Mouse (Mus musculus) limb, embryonic 11.5 days (tissue): ENCODE measurements around the gene Garnl3. TPM values are rescaled to one million over a fixed set of nuclear protein-coding genes. Genes with fewer than 3 reads are reported as not detected.

Experiments used
- ATAC-seq: fragments of 200-750 bp; cut with Nextera tagmentation; 2 replicates; pipeline ENCODE4 v1.8.0; 2017; ENCODE audit warnings: low read depth; ENCODE audit not compliant: insufficient number of reproducible peaks, low FRiP score, low TSS enrichment
- DNase-seq: peaks from one replicate; pipeline ENCODE4 v3.0.0-alpha.2; 2015; ENCODE audit warnings: low spot score
- H3K27ac ChIP-seq: fragments of 300-500 bp; sonication (generic); replicated peaks from 2 replicates; pipeline ENCODE4 v1.5.1; 2014; ENCODE audit warnings: low read depth, mild to moderate bottlenecking, low read length
- H3K27me3 ChIP-seq: fragments of 300-500 bp; sonication (generic); 2 replicates; pipeline ENCODE4 v1.6.1; 2014; ENCODE audit warnings: mild to moderate bottlenecking, low read length, mixed read lengths; ENCODE audit not compliant: control insufficient read depth, insufficient read depth
- H3K36me3 ChIP-seq: fragments of 300-500 bp; sonication (generic); 2 replicates; pipeline ENCODE4 v1.6.1; 2014; ENCODE audit warnings: mild to moderate bottlenecking, low read length, moderate library complexity, mixed read lengths; ENCODE audit not compliant: control insufficient read depth, insufficient read depth
- H3K4me1 ChIP-seq: fragments of 300-500 bp; sonication (generic); 2 replicates; pipeline ENCODE4 v1.6.1; 2014; ENCODE audit warnings: low read length, mixed read lengths; ENCODE audit not compliant: control insufficient read depth, insufficient read depth
- H3K4me2 ChIP-seq: fragments of 300-500 bp; sonication (generic); 2 replicates; pipeline ENCODE4 v1.6.1; 2014; ENCODE audit warnings: low read depth, mild to moderate bottlenecking, moderate library complexity; ENCODE audit not compliant: severe bottlenecking
- H3K4me3 ChIP-seq: fragments of 300-500 bp; sonication (generic); 2 replicates; pipeline ENCODE4 v1.5.1; 2014; ENCODE audit warnings: low read depth, low read length
- H3K9ac ChIP-seq: fragments of 300-500 bp; sonication (generic); 2 replicates; pipeline ENCODE4 v1.6.1; 2014; ENCODE audit warnings: mild to moderate bottlenecking, low read length
- H3K9me3 ChIP-seq: fragments of 300-500 bp; sonication (generic); 2 replicates; pipeline ENCODE4 v1.6.1; 2016; ENCODE audit warnings: low read length; ENCODE audit not compliant: control insufficient read depth
- WGBS: fragments of 180-500 bp; shearing (Covaris S2); extraction: QIAGEN DNeasy Blood & Tissue Kit; methylation state at CpG from one replicate; pipeline ENCODE4 v1.1.7; 2014; 5-methylcytosine and 5-hydroxymethylcytosine counted together
- polyA plus RNA-seq: library from polyadenylated mRNA; unstranded; fragments of >200 nt; fragmentation: Nextera tagmentation; extraction: Ambion mirVana; gene quantifications from 2 replicates; pipeline ENCODE4 v1.2.1, GENCODE M21; 2014

Gene Garnl3
- polyA plus RNA-seq, 1 experiment from 2014 or later = 10.4 TPM

GRCm38 (mm10) chr2:33138491-33138890, 7.0 kb upstream of the Garnl3 start:
- no peaks in the 10 kb centered on the region for H3K9me3 ChIP-seq
- H3K27ac ChIP-seq = no peak overlapping the region
- H3K4me2 ChIP-seq = no peak overlapping the region
- 81% methylated on average over 2 of the region's 2 CpGs for WGBS
- H3K36me3 ChIP-seq = no peaks in the 10 kb centered on the region
- H3K4me3 ChIP-seq = no peak overlapping the region
- H3K27me3 ChIP-seq = no peaks in the 10 kb centered on the region
- no peaks in the 10 kb centered on the region for H3K4me1 ChIP-seq
- no peak overlapping the region for H3K9ac ChIP-seq
- DNase-seq (no peak), ATAC-seq (no peak)

DNA sequence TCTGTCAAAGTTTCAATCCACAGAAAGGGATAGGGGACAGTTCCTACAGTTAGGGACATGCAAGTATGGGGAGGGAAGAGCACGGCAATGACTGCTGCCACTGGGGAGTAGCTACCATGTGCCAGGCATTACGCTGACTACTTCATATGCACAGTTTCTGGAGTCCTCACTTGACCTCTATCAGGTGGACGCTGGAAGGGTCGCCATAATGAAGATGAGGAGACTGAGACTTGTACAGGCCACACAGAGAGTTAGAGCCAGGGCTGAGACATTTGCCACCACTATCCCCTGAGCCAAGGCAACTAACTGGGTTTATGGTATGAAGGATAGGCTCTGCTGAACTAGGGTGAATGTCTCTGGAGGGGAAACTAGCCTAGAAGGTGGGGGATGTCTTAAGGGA, 6.3 kb upstream of the Garnl3 start:
- no peak overlapping the region for H3K4me2 ChIP-seq
- H3K27me3 ChIP-seq = peaks cover 3% of the 10 kb centered on the region
- no peaks in the 10 kb centered on the region for H3K36me3 ChIP-seq
- H3K4me3 ChIP-seq = no peak overlapping the region
- DNase-seq (no peak), ATAC-seq (no peak)
- H3K27ac ChIP-seq = no peak overlapping the region
- H3K9ac ChIP-seq = no peak overlapping the region
- H3K9me3 ChIP-seq = no peaks in the 10 kb centered on the region
- no peaks in the 10 kb centered on the region for H3K4me1 ChIP-seq
- 87% methylated on average over 4 of the region's 4 CpGs for WGBS

DNA sequence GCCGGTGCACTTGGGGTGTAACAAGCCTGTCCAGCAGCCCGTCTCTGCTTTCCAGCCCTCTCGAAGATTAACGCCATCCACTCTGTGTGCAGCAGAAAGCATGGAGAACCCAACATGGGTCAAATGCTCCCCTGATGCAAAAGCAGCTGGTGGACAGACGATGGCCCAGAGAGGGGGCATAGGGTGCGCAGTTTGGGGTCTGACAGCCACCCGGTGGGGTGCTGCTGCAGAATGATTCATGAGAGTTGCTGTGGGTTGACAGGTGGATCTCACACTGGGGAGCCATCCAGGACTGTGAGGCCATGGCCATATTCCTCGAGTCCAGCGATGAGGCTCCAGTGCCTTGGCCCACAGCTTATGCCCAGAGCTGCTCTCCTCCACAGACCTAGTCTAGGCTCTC, 5.8 kb upstream of the Garnl3 start:
- WGBS = 90% methylated on average over 9 of the region's 9 CpGs
- Histone ChIP-seq H3K9me3 (no peaks in the 10 kb centered on the region), H3K36me3 (no peaks in the 10 kb centered on the region), H3K4me1 (no peaks in the 10 kb centered on the region), H3K27ac (no peak overlapping the region), H3K27me3 (peaks cover 8% of the 10 kb centered on the region), H3K9ac (no peak overlapping the region), H3K4me2 (no peak overlapping the region), H3K4me3 (no peak overlapping the region)
- DNase-seq (no peak), ATAC-seq (no peak)

- WGBS = 90% methylated on average over 6 of the region's 6 CpGs
- no peaks in the 10 kb centered on the region for H3K9me3 ChIP-seq
- H3K4me3 ChIP-seq = no peak overlapping the region
- DNase-seq (no peak), ATAC-seq (no peak)
- H3K36me3 ChIP-seq = no peaks in the 10 kb centered on the region
- H3K4me1 ChIP-seq = no peaks in the 10 kb centered on the region
- peaks cover 11% of the 10 kb centered on the region for H3K27me3 ChIP-seq
- no peak overlapping the region for H3K27ac ChIP-seq
- H3K4me2 ChIP-seq = no peak overlapping the region
- H3K9ac ChIP-seq = no peak overlapping the region
These were observed 4.9 kb upstream of the Garnl3 start for GRCm38 (mm10) chr2:33136366-33136765.

DNA sequence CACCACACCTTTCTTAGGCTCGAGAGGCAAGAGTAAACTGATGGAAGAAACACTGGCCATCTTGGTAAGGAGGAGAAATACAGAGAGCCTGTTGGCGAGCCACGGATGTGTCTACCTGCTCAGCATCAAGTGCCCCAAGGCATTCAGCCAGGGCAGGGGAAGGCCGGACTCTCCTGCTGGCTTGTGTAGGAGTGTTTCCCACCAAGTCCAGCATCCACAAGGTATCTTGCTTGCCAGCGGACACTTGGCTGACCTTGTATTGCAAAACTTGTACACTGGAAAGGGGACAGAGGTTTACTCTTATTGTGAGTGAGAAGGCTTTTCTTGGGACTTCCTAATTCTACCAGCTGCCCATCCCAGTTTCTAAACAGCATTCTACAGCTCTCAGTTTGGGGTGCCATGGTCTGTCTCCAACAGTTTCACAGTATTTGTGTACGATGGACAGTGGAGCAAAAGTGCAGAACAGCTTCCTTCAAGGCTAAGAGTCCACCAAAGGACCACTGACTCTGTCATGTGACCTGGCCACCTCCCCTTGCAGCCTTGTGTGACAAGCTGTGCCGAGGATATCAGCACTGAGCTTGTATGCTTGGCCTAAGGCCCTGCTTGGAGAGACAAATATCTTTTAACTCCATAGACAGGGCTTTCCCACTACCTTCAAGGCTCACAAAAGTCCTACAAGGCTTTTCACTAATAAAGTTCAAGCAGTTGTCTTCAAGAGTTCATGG, 3.5 kb upstream of the Garnl3 start:
- H3K4me1 ChIP-seq = peaks cover under 1% of the 10 kb centered on the region; the same call in 1 of the 2 replicates
- no peak for ATAC-seq
- H3K4me2 ChIP-seq = no peak overlapping the region

GRCm38 (mm10) chr2:33132306-33132705, 852 bp upstream of the Garnl3 start:
- H3K36me3 ChIP-seq = no peaks in the 10 kb centered on the region
- WGBS = 7% methylated on average over 7 of the region's 7 CpGs
- no peak for DNase-seq
- ATAC-seq = no peak
- H3K4me2 ChIP-seq = no peak overlapping the region
- no peak overlapping the region for H3K27ac ChIP-seq
- H3K27me3 ChIP-seq = peaks cover 11% of the 10 kb centered on the region
- H3K4me3 ChIP-seq = no peak overlapping the region
- H3K9me3 ChIP-seq = no peaks in the 10 kb centered on the region
- no peak overlapping the region for H3K9ac ChIP-seq
- peaks cover 3% of the 10 kb centered on the region; the same call in 1 of the 2 replicates for H3K4me1 ChIP-seq

More for the DNA sequence above, 3.5 kb upstream of the Garnl3 start:
- Histone ChIP-seq H3K4me3 (no peak overlapping the region), H3K27me3 (peaks cover 11% of the 10 kb centered on the region), H3K9me3 (no peaks in the 10 kb centered on the region), H3K27ac (no peak overlapping the region), H3K9ac (no peak overlapping the region), H3K36me3 (no peaks in the 10 kb centered on the region)
- WGBS = 80% methylated on average over 7 of the region's 7 CpGs
- no peak for DNase-seq

DNA sequence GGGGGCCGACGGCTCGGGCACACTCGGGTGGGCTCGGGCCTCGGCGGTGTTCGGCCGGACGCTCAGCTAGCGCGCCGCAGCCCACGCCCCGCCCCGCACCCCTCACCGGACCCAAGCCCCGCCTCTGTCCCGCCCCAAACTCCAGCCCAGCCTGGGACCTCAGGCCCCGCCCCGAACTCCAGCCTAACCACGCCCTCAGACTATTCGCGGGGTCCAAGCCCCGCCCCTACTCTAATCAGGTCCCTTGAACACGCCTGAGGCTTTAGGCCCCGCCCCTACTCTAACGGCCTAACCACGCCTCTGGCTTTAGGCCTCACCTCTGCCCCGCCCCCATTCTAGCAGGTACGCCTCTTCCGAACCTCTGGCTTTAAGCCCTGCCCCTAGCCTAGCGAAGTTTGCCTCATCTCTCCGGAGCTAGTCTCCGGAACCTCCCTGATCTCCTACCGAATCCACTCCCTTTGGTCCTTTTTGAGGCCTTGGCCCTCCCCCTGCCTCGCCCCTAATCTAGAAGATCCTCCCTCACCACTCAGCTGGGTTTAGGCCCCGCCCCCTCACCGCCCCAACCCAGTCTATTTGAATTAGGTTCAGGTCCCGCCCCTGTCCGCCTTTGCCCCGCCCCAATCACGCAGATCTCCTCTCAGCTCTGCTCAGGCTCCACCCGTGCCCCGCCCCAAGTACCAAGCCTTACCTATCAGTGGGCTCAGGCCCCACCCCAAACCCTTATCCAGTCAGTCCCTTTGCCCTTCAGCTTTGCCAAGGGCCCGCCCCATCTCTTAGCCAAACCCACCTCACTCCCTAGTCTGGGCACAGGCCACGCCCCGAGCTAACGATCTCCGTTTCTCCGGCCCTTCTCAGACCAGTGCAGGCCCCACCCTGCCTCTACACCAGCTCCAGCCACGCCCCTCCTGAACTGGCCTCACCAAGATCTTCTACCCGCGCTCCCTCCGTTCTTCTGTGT, 649 bp downstream of the Garnl3 start:
- H3K4me3 ChIP-seq = peak overlapping the region; percentile 49
- H3K9ac ChIP-seq = peak overlapping the region; percentile 65
- 0 out of 2 replicates have a peak overlapping the region, but pooled peaks have one; percentile 21 for H3K27ac ChIP-seq
- peaks cover 3% of the 10 kb centered on the region; the same call in 1 of the 2 replicates for H3K4me1 ChIP-seq
- H3K27me3 ChIP-seq = peaks cover 11% of the 10 kb centered on the region
- H3K36me3 ChIP-seq = no peaks in the 10 kb centered on the region
- DNase-seq (peak; percentile 99), ATAC-seq (peak; percentile 93)
- H3K9me3 ChIP-seq = no peaks in the 10 kb centered on the region
- WGBS = under 1% methylated on average over 52 of the region's 55 CpGs
- H3K4me2 ChIP-seq = peak overlapping the region; percentile 82

DNA sequence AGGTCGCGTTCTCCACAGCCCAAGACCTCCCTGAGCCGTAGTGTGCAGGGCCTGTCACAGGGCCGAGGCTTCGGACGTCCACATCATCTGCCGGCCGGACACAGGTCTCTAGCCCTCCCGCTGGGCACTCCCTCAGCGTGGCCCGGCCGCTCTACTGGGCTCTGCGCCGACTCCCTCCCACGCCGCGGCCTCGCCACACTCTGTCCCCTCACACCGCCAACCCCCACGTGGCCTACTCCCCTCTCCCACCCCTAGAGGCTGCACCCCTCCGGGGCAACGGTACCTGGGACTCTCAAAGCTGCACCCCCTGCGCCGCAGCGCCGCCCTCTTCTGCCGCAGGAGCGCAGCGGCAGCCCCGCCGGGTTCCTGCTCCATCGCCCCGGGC, 1.3 kb downstream of the Garnl3 start:
- Histone ChIP-seq H3K4me3 (peak overlapping the region; percentile 49), H3K4me1 (peaks cover 3% of the 10 kb centered on the region; the same call in 1 of the 2 replicates), H3K27ac (no peak overlapping the region), H3K9me3 (no peaks in the 10 kb centered on the region), H3K9ac (peak overlapping the region; percentile 65), H3K36me3 (no peaks in the 10 kb centered on the region), H3K27me3 (peaks cover 11% of the 10 kb centered on the region), H3K4me2 (peak overlapping the region; percentile 82)
- WGBS = 0% methylated on average over 32 of the region's 33 CpGs
- DNase-seq (no peak), ATAC-seq (peak; percentile 14; the same call in 1 of the 2 replicates)
